Mouse (Mus musculus): ENCODE data around the gene Hadh. TPM values are rescaled to one million over a fixed set of nuclear protein-coding genes. Genes with fewer than 3 reads are reported as not detected.

Gene Hadh
- polyA plus RNA-seq, 1 experiment, result 41.0 TPM

DNA sequence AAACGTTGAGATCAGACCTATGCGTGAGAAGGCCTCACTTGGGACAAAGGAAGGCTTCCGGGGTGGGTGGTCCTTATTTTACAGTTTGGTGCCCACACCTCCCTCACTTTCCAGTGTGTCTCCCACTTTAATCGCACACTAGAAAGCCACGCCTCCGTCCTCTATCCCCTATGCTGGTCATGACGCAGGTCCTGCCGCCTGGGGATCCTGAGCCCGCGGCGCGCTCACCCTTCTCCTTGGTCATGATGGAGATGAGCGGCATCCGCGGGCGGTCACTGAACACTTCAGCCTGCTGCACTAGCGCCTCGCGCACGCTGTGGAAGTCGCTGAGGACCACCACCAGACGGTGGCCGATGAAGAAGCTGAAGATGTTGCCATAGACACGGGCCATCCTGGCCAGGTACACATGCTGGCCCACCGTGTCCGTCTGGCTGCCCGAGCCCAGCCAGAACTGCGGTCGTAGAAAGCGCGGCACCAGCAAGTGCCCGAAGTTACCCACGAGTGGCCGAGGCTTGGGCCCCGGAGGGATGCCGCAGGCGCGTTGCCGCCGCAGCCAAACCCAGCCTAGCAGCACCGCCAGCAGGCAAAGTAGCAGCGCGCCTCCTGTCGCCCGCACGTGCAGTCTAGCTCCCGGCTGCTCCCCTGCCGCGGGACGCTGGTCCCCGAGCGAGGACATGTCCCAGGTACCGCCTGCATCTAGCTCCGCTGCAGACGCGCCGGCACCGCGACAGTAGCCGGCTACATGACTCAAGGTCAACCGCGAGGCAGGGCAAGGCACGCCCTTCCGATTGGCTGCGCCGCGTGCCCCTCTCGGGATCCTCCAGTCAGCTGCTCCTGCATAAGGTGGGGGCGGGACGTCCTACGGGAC lies 30.8 kb upstream of the Hadh start, which contains the start of gene Cyp2u1:
Cyp2u1 (minus strand) TSS at position 776 of the 868 bp plus-strand sequence.
- Histone ChIP-seq H3K4me1 (ENCODE audit: control insufficient read depth, insufficient read depth, low read length) (no peaks in the 10 kb centered on the region), H3K27ac (ENCODE audit: insufficient read depth, low read depth, low read length) (no peak within 1 kb of the TSS), H3K4me3 (ENCODE audit: insufficient read depth, low read length) (peak within 1 kb of the TSS; percentile 61)
- no peak for TF ChIP-seq CTCF (IDR thresholded peaks at IDR 0.05; ENCODE audit: low read depth, low read length)
- no peak for TF ChIP-seq POLR2A (IDR thresholded peaks at IDR 0.05; ENCODE audit: borderline replicate concordance, low read depth, low read length)

DNA sequence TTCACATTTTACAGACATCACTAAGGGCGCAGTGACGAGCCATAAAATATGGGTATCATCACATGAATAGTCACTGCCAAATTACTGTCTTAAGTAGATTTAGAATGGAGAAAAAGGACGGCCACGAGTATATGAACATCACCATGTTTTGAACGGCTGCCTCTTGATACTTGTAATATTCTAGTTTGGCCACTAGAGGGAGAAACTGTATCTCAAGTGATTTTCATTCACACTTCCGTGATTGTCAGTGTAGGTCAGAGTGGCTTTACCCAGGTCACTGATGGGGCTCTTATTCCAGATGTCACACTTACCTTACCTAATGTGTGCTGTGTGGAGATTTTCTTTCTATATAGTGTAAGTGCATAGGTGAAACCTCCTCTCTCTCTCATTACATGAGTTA lies 28.0 kb upstream of the Hadh start:
- Histone ChIP-seq H3K27ac (ENCODE audit: insufficient read depth, low read depth, low read length) (no peak overlapping the region), H3K4me1 (ENCODE audit: control insufficient read depth, insufficient read depth, low read length) (no peaks in the 10 kb centered on the region), H3K4me3 (ENCODE audit: insufficient read depth, low read length) (no peak overlapping the region)
- no peak for TF ChIP-seq POLR2A (IDR thresholded peaks at IDR 0.05; ENCODE audit: borderline replicate concordance, low read depth, low read length)
- no peak for TF ChIP-seq CTCF (IDR thresholded peaks at IDR 0.05; ENCODE audit: low read depth, low read length)

DNA sequence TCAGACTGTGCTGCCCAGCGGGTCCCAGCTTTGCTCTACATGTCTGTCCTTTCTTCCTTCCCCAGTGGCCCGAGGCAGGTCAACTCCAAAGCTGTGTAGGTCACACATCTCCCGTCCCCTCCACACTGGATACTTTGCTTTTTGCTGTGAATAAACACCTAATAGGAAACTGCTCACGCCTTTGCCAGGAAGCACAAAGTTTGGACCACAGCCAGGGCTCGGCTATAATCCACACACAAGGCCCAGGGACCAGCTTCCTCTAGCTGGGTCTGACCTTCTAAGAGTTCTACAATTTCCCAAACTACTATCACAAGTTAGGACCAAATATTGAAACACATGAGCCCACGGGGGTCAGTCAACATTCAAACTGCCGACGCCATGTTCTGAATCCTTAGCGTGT lies 27.2 kb upstream of the Hadh start:
- no peak overlapping the region for H3K27ac ChIP-seq (ENCODE audit: insufficient read depth, low read depth, low read length)
- TF ChIP-seq POLR2A (IDR thresholded peaks at IDR 0.05; ENCODE audit: borderline replicate concordance, low read depth, low read length), result no peak
- TF ChIP-seq CTCF (IDR thresholded peaks at IDR 0.05; ENCODE audit: low read depth, low read length), result no peak
- H3K4me1 ChIP-seq (ENCODE audit: control insufficient read depth, insufficient read depth, low read length), result no peaks in the 10 kb centered on the region
- H3K4me3 ChIP-seq (ENCODE audit: insufficient read depth, low read length), result no peak overlapping the region

DNA sequence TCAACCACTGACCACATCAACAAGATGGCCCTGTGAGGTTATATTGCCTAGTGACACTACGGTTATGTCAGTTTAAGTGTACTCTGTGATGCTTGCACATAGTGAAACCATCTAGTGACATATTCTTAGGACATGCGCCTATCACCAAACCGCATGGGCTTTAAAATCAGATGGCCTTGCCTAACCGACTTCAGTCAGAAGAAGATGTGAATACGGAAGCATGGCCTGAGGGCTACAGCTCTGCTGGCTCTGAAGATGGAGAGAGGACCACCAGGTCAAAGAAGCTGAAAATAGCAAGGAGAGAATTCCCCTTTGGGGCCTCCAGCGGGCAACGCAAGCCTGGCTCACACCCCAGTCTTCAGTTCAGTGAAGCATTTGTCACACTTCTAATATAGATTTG lies 25.0 kb upstream of the Hadh start:
- TF ChIP-seq POLR2A (IDR thresholded peaks at IDR 0.05; ENCODE audit: borderline replicate concordance, low read depth, low read length) (no peak), CTCF (IDR thresholded peaks at IDR 0.05; ENCODE audit: low read depth, low read length) (no peak)
- Histone ChIP-seq H3K4me1 (ENCODE audit: control insufficient read depth, insufficient read depth, low read length) (no peaks in the 10 kb centered on the region), H3K4me3 (ENCODE audit: insufficient read depth, low read length) (no peak overlapping the region), H3K27ac (ENCODE audit: insufficient read depth, low read depth, low read length) (no peak overlapping the region)

DNA sequence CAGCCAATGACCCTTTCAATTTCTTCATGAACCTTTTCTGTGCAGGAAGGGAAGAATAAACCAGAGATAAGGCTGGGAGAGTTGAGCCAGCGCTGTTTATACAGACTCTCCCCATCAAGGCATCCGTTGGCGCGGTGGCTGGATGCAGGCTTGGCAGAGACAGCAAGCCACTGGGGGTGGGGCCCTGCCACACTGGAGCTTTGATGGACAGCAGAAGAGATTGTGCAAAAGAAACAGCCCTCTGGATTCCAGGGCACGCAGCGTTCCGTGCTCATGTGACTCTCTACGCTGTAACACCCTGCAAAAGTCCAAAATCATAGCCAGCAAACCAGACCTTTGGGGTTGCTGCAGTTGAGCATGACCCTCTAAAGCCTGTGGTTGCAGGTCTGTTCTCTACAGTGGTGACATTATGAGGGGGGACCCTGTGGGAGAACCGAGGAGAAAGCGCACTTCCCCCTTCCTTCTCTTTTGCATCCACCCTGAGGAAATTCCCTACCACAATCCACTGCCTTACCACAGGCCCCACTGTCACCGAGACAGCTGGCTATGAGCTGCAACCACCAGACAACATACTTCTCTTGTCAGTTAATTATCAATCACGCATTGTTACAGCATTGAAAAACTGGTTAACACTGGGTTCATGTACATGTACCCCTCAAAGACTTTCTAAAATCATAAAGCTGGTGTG lies 23.8 kb upstream of the Hadh start:
- Histone ChIP-seq H3K4me1 (ENCODE audit: control insufficient read depth, insufficient read depth, low read length) (no peaks in the 10 kb centered on the region), H3K4me3 (ENCODE audit: insufficient read depth, low read length) (no peak overlapping the region), H3K27ac (ENCODE audit: insufficient read depth, low read depth, low read length) (no peak overlapping the region)
- TF ChIP-seq CTCF (IDR thresholded peaks at IDR 0.05; ENCODE audit: low read depth, low read length), result no peak
- TF ChIP-seq POLR2A (IDR thresholded peaks at IDR 0.05; ENCODE audit: borderline replicate concordance, low read depth, low read length), result no peak

DNA sequence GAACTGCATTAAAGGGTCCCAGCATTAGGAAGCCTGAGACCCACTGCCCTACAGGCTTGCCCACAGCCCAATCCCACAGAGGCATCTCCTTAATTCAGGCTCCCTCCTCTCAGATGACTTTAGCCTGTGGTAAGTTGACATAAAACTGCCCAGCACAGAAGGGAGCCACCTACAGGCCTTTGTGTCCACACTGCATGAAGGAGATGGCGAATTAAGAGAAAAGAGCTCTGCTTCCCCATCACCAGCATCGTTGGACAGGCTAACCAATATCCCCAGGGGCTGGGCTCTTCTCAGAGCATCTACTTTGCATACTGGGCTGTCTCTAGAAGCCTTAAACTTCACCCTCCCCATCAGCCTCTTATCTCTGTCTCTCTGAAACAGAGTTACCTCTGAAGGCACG lies 22.6 kb upstream of the Hadh start:
- Histone ChIP-seq H3K4me1 (ENCODE audit: control insufficient read depth, insufficient read depth, low read length) (no peaks in the 10 kb centered on the region), H3K4me3 (ENCODE audit: insufficient read depth, low read length) (no peak overlapping the region), H3K27ac (ENCODE audit: insufficient read depth, low read depth, low read length) (no peak overlapping the region)
- TF ChIP-seq CTCF (IDR thresholded peaks at IDR 0.05; ENCODE audit: low read depth, low read length) (no peak), POLR2A (IDR thresholded peaks at IDR 0.05; ENCODE audit: borderline replicate concordance, low read depth, low read length) (no peak)

DNA sequence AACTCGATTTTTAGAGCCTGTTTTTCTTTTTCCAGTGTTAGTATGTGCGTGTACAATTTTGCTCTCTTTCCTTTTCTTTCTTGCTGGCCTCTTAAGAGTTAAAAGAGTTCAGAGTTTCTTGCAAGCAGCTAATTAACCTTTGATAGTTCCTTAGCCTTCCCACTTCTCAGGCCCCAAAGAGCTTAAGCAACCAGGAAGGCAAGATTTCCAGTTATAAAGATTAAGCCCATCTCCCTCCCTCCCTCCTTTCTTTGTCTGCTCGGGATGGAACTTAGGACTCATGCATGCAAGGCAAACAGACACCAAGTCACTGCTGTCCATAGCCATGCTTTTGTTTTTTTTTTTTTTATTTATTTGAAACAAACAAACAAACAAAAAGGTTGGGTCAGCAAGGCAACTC lies 21.1 kb upstream of the Hadh start:
- no peaks in the 10 kb centered on the region for H3K4me1 ChIP-seq (ENCODE audit: control insufficient read depth, insufficient read depth, low read length)
- no peak for TF ChIP-seq CTCF (IDR thresholded peaks at IDR 0.05; ENCODE audit: low read depth, low read length)
- TF ChIP-seq POLR2A (IDR thresholded peaks at IDR 0.05; ENCODE audit: borderline replicate concordance, low read depth, low read length), result no peak
- no peak overlapping the region for H3K4me3 ChIP-seq (ENCODE audit: insufficient read depth, low read length)
- no peak overlapping the region for H3K27ac ChIP-seq (ENCODE audit: insufficient read depth, low read depth, low read length)

DNA sequence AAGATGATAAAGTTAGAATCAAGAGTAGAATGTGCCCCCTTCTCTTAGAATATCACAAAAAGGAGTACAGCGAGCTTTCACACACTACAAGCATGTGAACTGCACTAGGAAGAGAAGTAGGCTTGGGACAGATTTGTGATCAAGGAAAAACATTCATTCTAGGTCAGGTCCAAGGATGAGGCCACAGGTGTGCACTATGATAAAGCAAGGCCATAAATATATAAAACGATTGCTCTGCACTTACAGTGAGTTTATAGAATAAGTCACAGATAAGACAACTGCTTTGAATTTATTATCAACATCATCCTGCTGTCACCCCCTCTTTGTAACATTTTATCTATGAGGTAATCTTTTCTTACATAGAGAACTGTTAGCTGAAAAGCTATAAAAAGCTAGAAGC lies 20.4 kb upstream of the Hadh start:
- Histone ChIP-seq H3K27ac (ENCODE audit: insufficient read depth, low read depth, low read length) (no peak overlapping the region), H3K4me1 (ENCODE audit: control insufficient read depth, insufficient read depth, low read length) (no peaks in the 10 kb centered on the region), H3K4me3 (ENCODE audit: insufficient read depth, low read length) (no peak overlapping the region)
- no peak for TF ChIP-seq POLR2A (IDR thresholded peaks at IDR 0.05; ENCODE audit: borderline replicate concordance, low read depth, low read length)
- TF ChIP-seq CTCF (IDR thresholded peaks at IDR 0.05; ENCODE audit: low read depth, low read length), result no peak

DNA sequence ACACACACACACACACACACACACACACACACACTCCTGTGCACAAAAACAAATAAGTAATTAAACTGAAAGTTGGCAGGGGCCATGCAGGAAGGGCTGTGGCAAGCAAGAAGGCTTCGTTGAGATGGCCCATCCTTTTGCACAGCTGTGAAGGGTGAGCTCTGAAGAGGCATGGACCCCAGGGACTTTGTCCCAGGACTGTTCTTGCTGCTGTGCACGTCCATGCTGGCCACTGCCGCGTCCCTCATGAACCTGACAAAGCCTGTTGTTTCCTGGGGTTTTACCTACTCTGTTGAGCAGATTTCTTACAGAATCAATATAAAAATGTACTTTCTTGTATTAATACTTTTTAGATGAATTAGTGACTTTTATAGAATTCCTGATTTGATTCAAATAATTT lies 20.0 kb upstream of the Hadh start:
- Histone ChIP-seq H3K27ac (ENCODE audit: insufficient read depth, low read depth, low read length) (no peak overlapping the region), H3K4me1 (ENCODE audit: control insufficient read depth, insufficient read depth, low read length) (no peaks in the 10 kb centered on the region), H3K4me3 (ENCODE audit: insufficient read depth, low read length) (no peak overlapping the region)
- TF ChIP-seq CTCF (IDR thresholded peaks at IDR 0.05; ENCODE audit: low read depth, low read length) (no peak), POLR2A (IDR thresholded peaks at IDR 0.05; ENCODE audit: borderline replicate concordance, low read depth, low read length) (no peak)

DNA sequence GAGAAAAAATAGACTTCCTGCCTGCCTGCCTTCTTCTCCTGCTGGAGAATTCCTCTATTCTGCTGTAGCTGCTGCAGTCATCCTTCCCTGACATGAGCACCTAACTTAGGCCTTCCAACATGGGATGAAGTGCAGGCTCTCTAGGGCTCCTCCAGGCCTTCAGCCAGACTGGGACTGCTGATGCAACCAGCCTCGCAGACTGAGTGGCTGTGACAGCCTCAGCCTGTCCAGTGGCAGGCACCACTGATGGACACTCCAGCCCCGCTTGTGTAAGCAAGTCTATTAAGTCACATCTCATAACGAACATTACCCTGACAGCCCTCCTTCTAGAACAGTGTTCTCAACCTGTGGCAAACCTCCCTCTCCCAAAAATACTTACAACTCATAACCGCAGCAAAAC lies 2.2 kb upstream of the Hadh start:
- no peak overlapping the region for H3K4me3 ChIP-seq (ENCODE audit: insufficient read depth, low read length)
- TF ChIP-seq CTCF (IDR thresholded peaks at IDR 0.05; ENCODE audit: low read depth, low read length) (no peak), POLR2A (IDR thresholded peaks at IDR 0.05; ENCODE audit: borderline replicate concordance, low read depth, low read length) (no peak)
- no peak overlapping the region for H3K27ac ChIP-seq (ENCODE audit: insufficient read depth, low read depth, low read length)
- H3K4me1 ChIP-seq (ENCODE audit: control insufficient read depth, insufficient read depth, low read length), result peaks cover 11% of the 10 kb centered on the region

Measured in bone marrow macrophage, adult 2 months (primary cell).